Mouse (Mus musculus): ENCODE results near the gene Hcn2. TPM values are rescaled to one million over a fixed set of nuclear protein-coding genes. Genes with fewer than 3 reads are reported as not detected.
A peak's percentile ranks its signal among the peaks of the same experiment; 100 is the strongest.

Hcn2 gene
- polyA plus RNA-seq, 1 experiment = 4.7 TPM

GRCm38 (mm10) chr10:79682551-79682915 lies 33.9 kb upstream of the Hcn2 start:
- DNase-seq = peak; percentile 35
- peaks cover 19% of the 10 kb centered on the region for H3K4me1 ChIP-seq (replicated peaks; ENCODE audit: control insufficient read depth, insufficient read depth, low read length)

DNA sequence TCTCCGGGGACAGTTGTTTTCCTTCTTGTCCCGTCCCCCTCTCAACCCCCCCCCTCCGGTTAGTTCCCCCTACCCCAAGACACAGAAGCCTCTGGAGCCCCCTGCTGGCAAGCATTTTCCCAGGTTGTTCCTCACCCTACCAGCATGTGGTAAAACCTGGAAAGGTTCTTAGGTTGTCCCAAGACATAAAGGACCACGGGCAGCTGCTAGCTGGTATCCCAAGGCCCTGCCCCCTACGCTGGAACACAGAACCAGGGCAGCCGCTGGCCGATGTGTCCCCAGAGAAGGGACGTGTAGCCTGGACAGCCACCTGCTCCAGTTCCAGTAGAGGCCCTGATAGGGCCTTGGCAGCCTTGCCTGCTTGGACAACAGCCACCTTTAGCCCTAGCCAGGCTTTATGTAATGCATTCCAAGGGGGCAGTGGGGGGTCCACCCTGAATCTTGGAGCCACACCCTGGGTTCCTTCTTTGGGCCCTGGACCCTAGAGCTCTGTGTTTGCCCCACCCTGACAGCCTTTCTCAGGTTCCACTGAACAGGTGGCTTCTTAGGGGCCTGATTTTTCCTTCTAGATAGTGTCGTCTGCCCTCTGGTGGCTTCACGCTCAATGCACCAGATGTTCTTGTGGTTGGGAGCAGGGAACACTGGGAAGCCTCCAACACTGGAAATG lies 33.4 kb upstream of the Hcn2 start:
- TF ChIP-seq POLR2A (IDR thresholded peaks at IDR 0.05; ENCODE audit: control insufficient read depth, extremely low read depth, insufficient read depth, low read length, poor library complexity) (no peak), CTCF (IDR thresholded peaks at IDR 0.05; ENCODE audit: borderline replicate concordance, control insufficient read depth, extremely low read depth, insufficient read depth, low read length, poor library complexity) (no peak)
- H3K4me3 ChIP-seq (ENCODE audit: control insufficient read depth, insufficient read depth, low read length) = peak overlapping the region; percentile 70
- H3K27me3 ChIP-seq (ENCODE audit: control insufficient read depth, insufficient read depth, low read length) = no peaks in the 10 kb centered on the region
- DNase-seq = peak; percentile 73
- no peak overlapping the region for H3K27ac ChIP-seq (ENCODE audit: control insufficient read depth, insufficient read depth, low read length)
- H3K4me1 ChIP-seq (replicated peaks; ENCODE audit: control insufficient read depth, insufficient read depth, low read length) = peaks cover 19% of the 10 kb centered on the region
- WGBS = 4% methylated on average over 10 of the region's 10 CpGs
- H3K36me3 ChIP-seq (ENCODE audit: control insufficient read depth, insufficient read depth, low read length) = peaks cover 26% of the 10 kb centered on the region

More at GRCm38 (mm10) chr10:79682551-79682915, 33.9 kb upstream of the Hcn2 start:
- no peak overlapping the region for H3K27ac ChIP-seq (ENCODE audit: control insufficient read depth, insufficient read depth, low read length)
- 0% methylated on average over 10 of the region's 10 CpGs for WGBS
- peaks cover 20% of the 10 kb centered on the region for H3K36me3 ChIP-seq (ENCODE audit: control insufficient read depth, insufficient read depth, low read length)
- no peaks in the 10 kb centered on the region for H3K27me3 ChIP-seq (ENCODE audit: control insufficient read depth, insufficient read depth, low read length)
- H3K4me3 ChIP-seq (ENCODE audit: control insufficient read depth, insufficient read depth, low read length) = peak overlapping the region; percentile 70
- TF ChIP-seq POLR2A (IDR thresholded peaks at IDR 0.05; ENCODE audit: control insufficient read depth, extremely low read depth, insufficient read depth, low read length, poor library complexity) (no peak), CTCF (IDR thresholded peaks at IDR 0.05; ENCODE audit: borderline replicate concordance, control insufficient read depth, extremely low read depth, insufficient read depth, low read length, poor library complexity) (no peak)

- H3K27ac ChIP-seq (ENCODE audit: control insufficient read depth, insufficient read depth, low read length) = no peak overlapping the region
Observed at GRCm38 (mm10) chr10:79683726-79684640, 32.5 kb upstream of the Hcn2 start.

DNA sequence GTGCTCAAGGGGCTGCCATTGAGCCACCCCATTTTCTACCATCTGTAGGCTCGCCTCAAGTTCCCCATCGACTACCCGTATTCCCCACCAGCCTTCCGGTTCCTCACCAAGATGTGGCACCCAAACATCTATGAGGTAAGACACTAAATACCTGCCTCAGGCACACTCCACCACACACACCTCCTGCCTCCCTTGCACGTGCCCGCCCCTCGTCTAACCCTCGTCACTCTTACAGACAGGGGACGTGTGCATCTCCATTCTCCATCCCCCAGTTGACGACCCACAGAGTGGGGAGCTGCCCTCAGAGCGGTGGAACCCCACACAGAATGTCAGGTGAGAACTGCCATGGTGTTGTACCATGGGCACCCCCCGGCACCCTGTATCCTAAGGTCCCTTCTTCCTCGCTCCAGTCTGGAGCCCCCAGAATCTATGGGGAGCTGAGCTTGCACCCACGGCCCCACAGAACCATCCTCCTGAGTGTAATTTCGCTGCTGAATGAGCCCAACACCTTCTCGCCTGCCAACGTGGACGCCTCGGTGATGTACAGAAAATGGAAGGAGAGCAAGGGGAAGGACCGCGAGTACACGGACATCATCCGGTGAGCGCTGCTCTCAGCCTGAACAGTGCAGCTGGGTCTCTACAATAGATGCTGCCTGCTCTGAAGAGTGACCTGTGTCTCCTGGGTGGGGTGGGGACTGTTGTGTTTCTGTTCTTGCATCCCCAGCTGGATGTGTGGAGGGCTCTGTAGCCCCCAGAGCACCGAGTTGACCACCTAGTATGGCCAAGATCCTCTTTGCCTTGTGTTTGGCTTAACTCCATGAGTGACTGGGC lies 31.4 kb upstream of the Hcn2 start:
- H3K4me3 ChIP-seq (ENCODE audit: control insufficient read depth, insufficient read depth, low read length) = no peak overlapping the region
- H3K27ac ChIP-seq (ENCODE audit: control insufficient read depth, insufficient read depth, low read length) = no peak overlapping the region
- no peak for DNase-seq
- no peaks in the 10 kb centered on the region for H3K27me3 ChIP-seq (ENCODE audit: control insufficient read depth, insufficient read depth, low read length)
- peaks cover 38% of the 10 kb centered on the region for H3K36me3 ChIP-seq (ENCODE audit: control insufficient read depth, insufficient read depth, low read length)
- no peak for TF ChIP-seq POLR2A (IDR thresholded peaks at IDR 0.05; ENCODE audit: control insufficient read depth, extremely low read depth, insufficient read depth, low read length, poor library complexity)
- no peak for TF ChIP-seq CTCF (IDR thresholded peaks at IDR 0.05; ENCODE audit: borderline replicate concordance, control insufficient read depth, extremely low read depth, insufficient read depth, low read length, poor library complexity)
- WGBS = 97% methylated on average over 25 of the region's 25 CpGs
- peaks cover 19% of the 10 kb centered on the region for H3K4me1 ChIP-seq (replicated peaks; ENCODE audit: control insufficient read depth, insufficient read depth, low read length)

More at GRCm38 (mm10) chr10:79683726-79684640, 32.5 kb upstream of the Hcn2 start:
- WGBS = 87% methylated on average over 6 of the region's 6 CpGs
- no peak for DNase-seq
- no peak overlapping the region for H3K4me3 ChIP-seq (ENCODE audit: control insufficient read depth, insufficient read depth, low read length)
- H3K27me3 ChIP-seq (ENCODE audit: control insufficient read depth, insufficient read depth, low read length) = no peaks in the 10 kb centered on the region
- H3K4me1 ChIP-seq (replicated peaks; ENCODE audit: control insufficient read depth, insufficient read depth, low read length) = peaks cover 19% of the 10 kb centered on the region
- peaks cover 35% of the 10 kb centered on the region for H3K36me3 ChIP-seq (ENCODE audit: control insufficient read depth, insufficient read depth, low read length)
- TF ChIP-seq POLR2A (IDR thresholded peaks at IDR 0.05; ENCODE audit: control insufficient read depth, extremely low read depth, insufficient read depth, low read length, poor library complexity) (no peak), CTCF (IDR thresholded peaks at IDR 0.05; ENCODE audit: borderline replicate concordance, control insufficient read depth, extremely low read depth, insufficient read depth, low read length, poor library complexity) (no peak)

DNA sequence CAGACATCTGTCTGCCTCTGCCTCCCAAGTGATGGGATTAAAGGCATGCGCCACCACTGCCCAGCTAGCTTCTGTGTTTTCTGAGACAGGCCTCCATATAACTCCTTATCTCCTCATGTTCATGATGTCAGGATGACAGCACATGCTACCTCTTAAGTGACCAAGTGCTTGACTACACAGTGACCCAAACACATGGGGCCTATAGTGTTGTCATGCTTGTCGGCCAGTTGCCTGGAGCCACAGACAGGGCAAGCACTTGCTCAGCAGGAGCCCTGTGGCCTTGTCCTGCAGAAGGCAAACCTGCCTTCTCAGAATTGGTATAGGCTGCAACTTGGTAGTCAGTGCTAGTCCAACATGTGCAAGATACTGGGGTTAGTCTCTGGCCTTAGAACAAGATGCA lies 30.2 kb upstream of the Hcn2 start:
- peaks cover 15% of the 10 kb centered on the region for H3K4me1 ChIP-seq (replicated peaks; ENCODE audit: control insufficient read depth, insufficient read depth, low read length)
- no peak for TF ChIP-seq POLR2A (IDR thresholded peaks at IDR 0.05; ENCODE audit: control insufficient read depth, extremely low read depth, insufficient read depth, low read length, poor library complexity)
- no peak for TF ChIP-seq CTCF (IDR thresholded peaks at IDR 0.05; ENCODE audit: borderline replicate concordance, control insufficient read depth, extremely low read depth, insufficient read depth, low read length, poor library complexity)

DNA sequence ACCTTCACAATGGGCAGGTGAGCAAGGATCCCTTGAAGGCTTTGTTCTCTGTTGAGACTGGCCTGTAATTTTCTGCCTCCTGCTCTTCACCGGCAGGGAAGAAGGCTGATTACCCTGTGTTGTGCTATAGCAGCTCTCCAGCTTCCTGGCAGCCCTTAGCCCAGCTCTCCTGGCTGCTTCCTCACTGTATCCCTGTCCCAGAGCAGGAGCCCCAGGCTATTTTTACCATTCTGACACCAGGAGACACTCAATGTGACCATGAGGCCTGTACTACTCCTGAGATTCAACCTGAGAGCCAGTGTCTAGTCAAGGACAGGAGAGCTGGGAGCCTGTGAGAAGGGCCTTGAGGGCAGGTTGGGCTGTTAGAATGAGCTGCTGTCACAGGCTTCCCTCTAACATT lies 29.7 kb upstream of the Hcn2 start:
- H3K27me3 ChIP-seq (ENCODE audit: control insufficient read depth, insufficient read depth, low read length) = no peaks in the 10 kb centered on the region
- peaks cover 38% of the 10 kb centered on the region for H3K36me3 ChIP-seq (ENCODE audit: control insufficient read depth, insufficient read depth, low read length)
- no peak for TF ChIP-seq POLR2A (IDR thresholded peaks at IDR 0.05; ENCODE audit: control insufficient read depth, extremely low read depth, insufficient read depth, low read length, poor library complexity)
- TF ChIP-seq CTCF (IDR thresholded peaks at IDR 0.05; ENCODE audit: borderline replicate concordance, control insufficient read depth, extremely low read depth, insufficient read depth, low read length, poor library complexity) = no peak
- H3K4me3 ChIP-seq (ENCODE audit: control insufficient read depth, insufficient read depth, low read length) = no peak overlapping the region
- peaks cover 13% of the 10 kb centered on the region for H3K4me1 ChIP-seq (replicated peaks; ENCODE audit: control insufficient read depth, insufficient read depth, low read length)
- 100% methylated on average over 1 of the region's 1 CpGs for WGBS
- no peak for DNase-seq
- no peak overlapping the region for H3K27ac ChIP-seq (ENCODE audit: control insufficient read depth, insufficient read depth, low read length)

More for the DNA sequence above, 30.2 kb upstream of the Hcn2 start:
- H3K27me3 ChIP-seq (ENCODE audit: control insufficient read depth, insufficient read depth, low read length) = no peaks in the 10 kb centered on the region
- H3K36me3 ChIP-seq (ENCODE audit: control insufficient read depth, insufficient read depth, low read length) = peaks cover 38% of the 10 kb centered on the region
- no peak overlapping the region for H3K4me3 ChIP-seq (ENCODE audit: control insufficient read depth, insufficient read depth, low read length)
- DNase-seq = no peak
- no peak overlapping the region for H3K27ac ChIP-seq (ENCODE audit: control insufficient read depth, insufficient read depth, low read length)
- WGBS = 100% methylated on average over 2 of the region's 2 CpGs

Data from thymus, adult 2 months (tissue).